Mouse (Mus musculus) left cerebral cortex, postnatal 25 days (tissue): Measurements from ENCODE around the gene Prg3. TPM values are rescaled to one million over a fixed set of nuclear protein-coding genes. Genes with fewer than 3 reads are reported as not detected.

Experiments used
- DNase-seq, 2 experiments: peaks; one replicate each; pipeline ENCODE4 v3.0.0; 2022; ENCODE audit warnings: low spot score in 2 of 2, mixed read lengths in 1 of 2
- intact Hi-C: fragments of 180-260 bp; cut with DNase I; formaldehyde crosslinking; loops from one replicate; pipeline ENCODE4 v1.15.1; 2025
- total RNA-seq, 2 experiments: library from RNA; stranded (reverse); gene quantifications; 2 replicates each; pipeline ENCODE4 v1.2.3; 2021

Prg3 gene
- total RNA-seq, 2 experiments from 2014 or later: not detected

GRCm38 (mm10) chr2:85034169-85034568 is 46.2 kb downstream of the Prg3 start:
- DNase-seq: no peak
- intact Hi-C loops: loop anchor here (10.0 kb wide), 1 partner anchor 299 kb away; the partner anchor contains the start of gene Ypel4

GRCm38 (mm10) chr2:85036507-85037046 is 48.6 kb downstream of the Prg3 start:
- intact Hi-C loops: loop anchor here (1.0 to 10.0 kb wide), 3 partner anchors 12 to 302 kb away; partner anchors contain the start of genes Timm10, Tnks1bp1 and Ypel4
- DNase-seq: no peak

GRCm38 (mm10) chr2:85037047-85038026 is 49.3 kb downstream of the Prg3 start, which contains the start of the genes Ssrp1 and P2rx3:
Ssrp1 (plus strand) TSS chr2:85037234.
P2rx3 (minus strand) TSS chr2:85037462.
- peak; percentile 91 to 96 for DNase-seq
- intact Hi-C loops: loop anchor here (1.0 to 10.0 kb wide), 3 partner anchors 11 to 303 kb away; partner anchors contain the start of genes Timm10, Tnks1bp1 and Ypel4

GRCm38 (mm10) chr2:85038336-85038735 is 50.3 kb downstream of the Prg3 start:
- intact Hi-C loops: loop anchor here (10.0 kb wide), 1 partner anchor 304 kb away; the partner anchor contains the start of gene Ypel4
- no peak for DNase-seq

Other genes with a start within 250 kb of the Prg3 start
- gene Gm19426, start 244.6 kb upstream of the Prg3 start, total RNA-seq: 1 to 10 TPM; 1.2 to 2.3 TPM
- 1 to 10 TPM; 7.3 to 7.5 TPM for gene Serping1, start 212.8 kb upstream of the Prg3 start, total RNA-seq
- 1 to 10 TPM; 5.6 to 8.1 TPM for gene Ube2l6, start 189.4 kb upstream of the Prg3 start, total RNA-seq
- gene Smtnl1, start 165.6 kb upstream of the Prg3 start, total RNA-seq: not detected
- gene Timm10, start 161.2 kb upstream of the Prg3 start, total RNA-seq: 10 to 100 TPM; 48.1 to 59.6 TPM
- under 1 TPM; 0.18 to 0.69 TPM for gene Slc43a1, start 149.4 kb upstream of the Prg3 start, total RNA-seq
- gene Rtn4rl2, start 101.5 kb upstream of the Prg3 start, total RNA-seq: 100 to 1,000 TPM in 1 of 2 experiments, 10 to 100 TPM in 1; 87.6 to 102 TPM
- under 1 TPM; 0.41 to 0.53 TPM for gene Slc43a3, start 51.6 kb upstream of the Prg3 start, total RNA-seq
- gene Prg2, start 7.8 kb upstream of the Prg3 start, total RNA-seq: not detected
- 10 to 100 TPM; 93.4 to 99.9 TPM for gene Ssrp1, start 49.0 kb downstream of the Prg3 start, total RNA-seq
- gene P2rx3, start 49.2 kb downstream of the Prg3 start, total RNA-seq: 1 to 10 TPM; 2.2 to 2.3 TPM
- 100 to 1,000 TPM; 112 to 123 TPM for gene Tnks1bp1, start 59.8 kb downstream of the Prg3 start, total RNA-seq
- gene Aplnr, start 148.0 kb downstream of the Prg3 start, total RNA-seq: 1 to 10 TPM; 1.9 to 2.0 TPM
- gene Lrrc55, start 209.0 kb downstream of the Prg3 start, total RNA-seq: 10 to 100 TPM; 29.3 to 34.9 TPM